Mouse (Mus musculus): ENCODE data around the gene Adat1.

Adat1 gene

GRCm38 (mm10) chr8:111992013-111992702 lies at the start of gene Adat1:
Gene Adat1, minus strand, starts transcription at chr8:111992302.
- peak; percentile 88 for DNase-seq (ENCODE audit: extremely low spot score)

GRCm38 (mm10) chr8:112037521-112037920 lies 45.4 kb upstream of the Adat1 start:
- no peak for DNase-seq (ENCODE audit: extremely low spot score)

GRCm38 (mm10) chr8:112034603-112035002 lies 42.5 kb upstream of the Adat1 start:
- peak; percentile 67 for DNase-seq (ENCODE audit: extremely low spot score)

GRCm38 (mm10) chr8:112033071-112033470 lies 41.0 kb upstream of the Adat1 start:
- DNase-seq (ENCODE audit: extremely low spot score): no peak

DNA sequence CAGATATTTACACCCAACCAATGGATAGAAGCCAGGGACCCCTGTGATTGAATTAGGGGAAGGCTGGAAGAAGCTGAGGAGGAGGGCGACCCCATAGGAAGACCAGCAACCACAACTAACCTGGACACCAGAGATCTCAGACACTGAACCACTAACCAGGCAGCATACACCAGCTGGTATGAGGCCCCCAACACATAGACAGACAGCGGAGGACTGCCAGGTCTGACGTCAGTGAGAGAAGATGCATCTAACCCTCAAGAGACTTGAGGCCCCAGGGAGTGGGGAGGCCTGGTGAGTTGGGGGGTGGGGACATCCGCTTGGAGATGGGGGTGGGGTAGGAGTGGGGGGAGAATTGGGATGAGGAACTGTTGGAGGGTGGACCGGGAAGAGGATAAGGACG lies 38.6 kb upstream of the Adat1 start:
- no peak for DNase-seq (ENCODE audit: extremely low spot score)

- no peak for DNase-seq (ENCODE audit: extremely low spot score)
Observed at GRCm38 (mm10) chr8:112029455-112029854, 37.4 kb upstream of the Adat1 start.

- DNase-seq (ENCODE audit: extremely low spot score): no peak
Observed at GRCm38 (mm10) chr8:112014936-112015335, 22.8 kb upstream of the Adat1 start, which contains the start of gene Gm6793. Gene Gm6793, minus strand, starts transcription at chr8:112015036.

GRCm38 (mm10) chr8:112011816-112012242 lies 19.7 kb upstream of the Adat1 start:
- DNase-seq (ENCODE audit: extremely low spot score): peak; percentile 44

DNA sequence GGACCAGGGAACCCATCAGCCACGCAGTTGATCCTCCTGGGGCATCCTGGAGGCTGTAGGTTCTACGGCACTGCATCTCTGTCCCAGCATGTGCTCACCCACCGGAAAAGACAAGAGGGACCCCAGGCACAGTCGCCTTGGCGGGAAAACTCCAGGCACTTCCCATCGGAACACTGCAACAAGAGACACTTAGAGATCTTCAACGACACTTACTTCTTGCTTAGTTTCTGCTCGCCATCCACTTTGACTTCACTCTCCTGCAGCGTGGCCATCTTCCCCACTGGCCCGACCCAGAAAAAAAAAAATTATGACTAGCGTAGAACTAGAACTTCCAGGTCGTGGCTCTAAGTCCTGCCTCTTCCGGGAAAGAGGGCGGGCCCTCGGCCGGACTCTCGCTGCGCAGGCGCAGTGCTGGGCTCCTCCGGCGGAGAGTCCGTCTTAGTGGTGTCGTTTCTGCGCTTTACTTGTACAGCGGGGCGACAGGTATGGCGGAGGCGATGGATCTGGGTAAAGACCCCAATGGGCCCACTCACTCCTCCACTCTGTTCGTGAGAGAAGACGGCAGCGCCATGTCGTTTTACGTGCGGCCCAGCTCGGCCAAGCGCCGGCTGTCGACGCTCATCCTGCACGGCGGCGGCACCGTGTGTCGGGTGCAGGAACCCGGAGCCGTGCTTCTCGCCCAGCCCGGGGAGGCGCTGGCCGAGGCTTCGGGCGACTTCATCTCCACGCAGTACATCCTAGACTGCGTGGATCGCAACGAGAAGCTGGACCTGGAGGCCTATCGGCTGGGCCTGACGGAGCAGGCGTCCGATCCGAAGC lies 19.1 kb upstream of the Adat1 start, which contains the start of the genes Kars and Terf2ip:
Kars (minus strand) TSS at position 327 of the 819 bp plus-strand sequence.
Terf2ip (plus strand) TSS at position 402 of the 819 bp plus-strand sequence.
- peak; percentile 88 for DNase-seq (ENCODE audit: extremely low spot score)

GRCm38 (mm10) chr8:112009558-112009957 lies 17.5 kb upstream of the Adat1 start:
- no peak for DNase-seq (ENCODE audit: extremely low spot score)

- DNase-seq (ENCODE audit: extremely low spot score): no peak
Observed at GRCm38 (mm10) chr8:112007669-112008068, 15.6 kb upstream of the Adat1 start.

GRCm38 (mm10) chr8:112005601-112006000 lies 13.5 kb upstream of the Adat1 start:
- no peak for DNase-seq (ENCODE audit: extremely low spot score)

GRCm38 (mm10) chr8:112004754-112005153 lies 12.7 kb upstream of the Adat1 start:
- no peak for DNase-seq (ENCODE audit: extremely low spot score)

DNA sequence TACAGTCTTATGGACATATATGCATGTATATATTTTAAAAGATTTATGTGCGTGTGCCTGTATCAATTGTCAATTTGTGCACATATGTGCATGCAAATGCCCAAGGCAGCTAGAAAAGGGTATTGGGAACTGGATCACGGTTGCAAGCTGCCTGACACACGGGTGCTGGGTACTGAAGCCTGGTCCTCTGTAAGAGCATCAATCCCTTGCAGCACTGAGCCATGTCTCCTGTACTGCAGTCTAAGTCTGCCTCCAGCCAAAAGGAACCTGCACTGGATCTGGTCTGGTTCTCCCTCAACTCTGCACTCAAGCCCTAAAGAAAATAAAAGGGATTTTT lies 569 bp upstream of the Adat1 start:
- no peak for DNase-seq (ENCODE audit: extremely low spot score)

- no peak for DNase-seq (ENCODE audit: extremely low spot score)
Observed at GRCm38 (mm10) chr8:111991278-111991677, 824 bp downstream of the Adat1 start.

- DNase-seq (ENCODE audit: extremely low spot score): peak; percentile 81
Observed at GRCm38 (mm10) chr8:111989911-111990310, 2.2 kb downstream of the Adat1 start.

GRCm38 (mm10) chr8:111984511-111984910 lies 7.6 kb downstream of the Adat1 start:
- no peak for DNase-seq (ENCODE audit: extremely low spot score)

DNA sequence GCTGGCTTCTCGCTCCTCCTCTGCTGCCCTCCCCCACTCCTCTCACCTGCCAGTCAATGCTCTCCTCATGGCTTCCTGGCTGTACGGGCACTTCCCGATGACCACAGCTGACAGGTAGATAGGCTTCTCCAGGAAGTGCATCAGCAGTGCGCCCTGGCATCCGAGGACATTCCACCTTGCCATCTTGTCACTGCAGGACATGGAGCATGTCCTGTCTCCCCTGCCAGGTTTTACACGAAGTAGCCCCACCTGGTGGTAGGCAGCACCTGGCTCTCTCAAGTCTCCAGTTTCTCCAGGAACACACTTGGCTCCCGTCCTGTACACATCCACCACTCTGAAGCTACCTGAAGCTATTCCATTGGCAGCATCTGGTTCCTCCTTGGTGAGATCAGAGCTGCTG lies 10.0 kb downstream of the Adat1 start:
- DNase-seq (ENCODE audit: extremely low spot score): no peak

DNA sequence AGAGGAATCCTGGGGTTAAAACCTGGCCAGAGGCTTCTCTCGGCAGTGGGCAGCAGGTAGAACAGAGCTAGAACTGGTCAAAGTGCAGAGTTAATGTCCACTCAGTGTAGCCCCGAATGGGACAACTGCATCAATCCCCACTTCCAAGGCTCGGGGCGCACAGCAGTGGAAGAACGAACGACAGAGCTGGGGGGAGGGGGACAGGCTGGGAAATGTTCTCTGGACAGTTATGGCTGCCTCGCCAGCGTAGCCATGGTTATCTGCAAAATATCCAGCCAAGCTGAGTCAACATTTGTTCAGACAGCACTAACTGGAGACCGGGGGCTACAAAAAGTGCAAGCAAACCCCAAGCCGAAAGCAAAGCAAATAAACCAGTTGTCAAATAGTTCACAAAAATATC lies 14.0 kb downstream of the Adat1 start:
- DNase-seq (ENCODE audit: extremely low spot score): no peak

GRCm38 (mm10) chr8:111976326-111976725 lies 15.8 kb downstream of the Adat1 start:
- no peak for DNase-seq (ENCODE audit: extremely low spot score)

DNA sequence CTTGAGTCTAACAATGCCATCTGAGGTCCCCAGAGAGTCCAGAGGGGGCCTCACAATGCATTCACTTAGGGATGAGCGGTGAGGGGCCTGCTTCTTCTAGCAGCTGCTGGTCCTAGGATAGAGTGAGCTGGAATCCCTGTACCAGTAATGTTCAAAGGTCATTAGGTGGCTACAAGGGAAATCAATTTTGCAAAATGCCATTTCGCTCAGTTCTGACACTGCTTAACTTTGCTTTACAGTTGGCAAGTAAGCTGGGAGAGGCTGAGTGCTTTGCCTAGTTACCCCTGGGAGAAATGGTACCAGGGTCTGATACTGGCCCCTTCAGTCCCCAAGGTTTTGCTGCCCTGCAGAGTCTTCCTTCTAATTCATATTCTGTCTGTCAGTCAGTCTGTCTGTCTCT lies 16.4 kb downstream of the Adat1 start:
- DNase-seq (ENCODE audit: extremely low spot score): no peak

DNA sequence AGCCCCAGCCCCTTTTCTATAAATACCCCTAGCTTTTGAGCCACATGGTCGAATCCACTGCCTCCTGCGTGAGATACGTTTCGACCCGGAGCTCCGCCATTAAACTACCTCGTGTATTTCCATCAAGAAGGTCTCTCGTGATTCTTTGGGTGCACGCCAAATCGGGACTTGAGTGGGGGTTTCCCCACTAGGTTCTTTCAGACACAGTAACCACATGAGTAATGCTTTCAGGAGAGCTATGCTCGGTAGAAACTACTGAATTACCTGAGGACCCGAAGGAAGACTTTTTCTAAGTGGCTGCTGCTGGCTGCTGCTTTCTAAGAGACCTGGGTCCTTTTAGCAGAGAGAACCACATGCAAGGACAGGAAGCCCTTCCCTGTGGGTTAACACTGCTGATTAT lies 18.0 kb downstream of the Adat1 start:
- DNase-seq (ENCODE audit: extremely low spot score): no peak

DNA sequence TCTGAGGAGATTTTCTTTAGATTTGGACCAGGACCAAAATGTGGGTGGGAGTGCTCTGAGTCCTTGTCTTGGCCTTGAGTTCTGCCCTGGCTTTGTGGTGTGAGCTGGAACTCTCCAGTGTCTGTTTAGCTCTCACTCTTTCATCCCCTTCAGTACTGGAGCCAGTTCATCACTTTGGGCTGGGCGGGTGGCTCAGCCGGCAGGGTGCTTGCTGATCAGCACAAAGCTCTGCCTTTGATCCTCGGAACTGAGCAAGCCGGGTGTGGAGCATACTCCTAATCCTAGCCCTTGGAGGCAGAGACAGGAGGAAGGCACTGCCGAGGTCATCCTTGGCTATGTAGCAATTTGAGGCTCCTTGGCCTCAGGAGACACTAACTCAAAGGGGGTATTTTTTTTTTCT lies 23.1 kb downstream of the Adat1 start:
- DNase-seq (ENCODE audit: extremely low spot score): no peak

All from embryo, embryonic 9.5 days (tissue).